Mouse (Mus musculus): Measurements from ENCODE around the gene Gm10031. TPM values are rescaled to one million over a fixed set of nuclear protein-coding genes. Genes with fewer than 3 reads are reported as not detected.
"Not testable (repeated sequence)": the region's sequence is repeated elsewhere in the genome, so short reads cannot be mapped to it uniquely, and the experiment has no call there.

Gm10031 gene
- polyA plus RNA-seq, 1 experiment from 2014 or later: 0.37 TPM

- no peaks in the 10 kb centered on the region for H3K27me3 ChIP-seq (ENCODE audit: control insufficient read depth, insufficient read depth, low read length)
- WGBS: 83% methylated on average over 5 of the region's 5 CpGs
- ATAC-seq (replicated peaks; ENCODE audit: low FRiP score): no peak
- H3K4me1 ChIP-seq (replicated peaks; ENCODE audit: control insufficient read depth, insufficient read depth, low read length): no peaks in the 10 kb centered on the region
- no peak overlapping the region for H3K4me3 ChIP-seq (ENCODE audit: low read depth, low read length)
- H3K36me3 ChIP-seq (ENCODE audit: control insufficient read depth, insufficient read depth, low read length): no peaks in the 10 kb centered on the region
- no peak overlapping the region for H3K27ac ChIP-seq (ENCODE audit: low read depth, low read length)
- no peak overlapping the region for H3K4me2 ChIP-seq (ENCODE audit: low read depth, low read length, severe bottlenecking)
- H3K9ac ChIP-seq (ENCODE audit: low read length): no peak overlapping the region
- no peaks in the 10 kb centered on the region for H3K9me3 ChIP-seq (ENCODE audit: control insufficient read depth, low read length)
- DNase-seq (ENCODE audit: low spot score): no peak
These were observed 26.9 kb upstream of the Gm10031 start for GRCm38 (mm10) chr1:156496910-156497309.

- Histone ChIP-seq H3K27ac (ENCODE audit: low read depth, low read length) (no peak overlapping the region), H3K4me1 (replicated peaks; ENCODE audit: control insufficient read depth, insufficient read depth, low read length) (no peaks in the 10 kb centered on the region), H3K4me2 (ENCODE audit: low read depth, low read length, severe bottlenecking) (no peak overlapping the region), H3K36me3 (ENCODE audit: control insufficient read depth, insufficient read depth, low read length) (no peaks in the 10 kb centered on the region), H3K27me3 (ENCODE audit: control insufficient read depth, insufficient read depth, low read length) (no peaks in the 10 kb centered on the region), H3K9me3 (ENCODE audit: control insufficient read depth, low read length) (no peaks in the 10 kb centered on the region), H3K9ac (ENCODE audit: low read length) (no peak overlapping the region), H3K4me3 (ENCODE audit: low read depth, low read length) (no peak overlapping the region)
- no peak for DNase-seq (ENCODE audit: low spot score)
- 78% methylated on average over 5 of the region's 5 CpGs for WGBS
- no peak for ATAC-seq (replicated peaks; ENCODE audit: low FRiP score)
These were observed 18.8 kb upstream of the Gm10031 start for GRCm38 (mm10) chr1:156504945-156505523.

GRCm38 (mm10) chr1:156505901-156506300 is 17.9 kb upstream of the Gm10031 start:
- H3K9ac ChIP-seq (ENCODE audit: low read length): no peak overlapping the region
- DNase-seq (ENCODE audit: low spot score) (no peak), ATAC-seq (replicated peaks; ENCODE audit: low FRiP score) (no peak)
- H3K4me2 ChIP-seq (ENCODE audit: low read depth, low read length, severe bottlenecking): no peak overlapping the region
- H3K27me3 ChIP-seq (ENCODE audit: control insufficient read depth, insufficient read depth, low read length): no peaks in the 10 kb centered on the region
- no peak overlapping the region for H3K4me3 ChIP-seq (ENCODE audit: low read depth, low read length)
- no peak overlapping the region for H3K27ac ChIP-seq (ENCODE audit: low read depth, low read length)
- 79% methylated on average over 2 of the region's 2 CpGs for WGBS
- no peaks in the 10 kb centered on the region for H3K36me3 ChIP-seq (ENCODE audit: control insufficient read depth, insufficient read depth, low read length)
- H3K4me1 ChIP-seq (replicated peaks; ENCODE audit: control insufficient read depth, insufficient read depth, low read length): no peaks in the 10 kb centered on the region
- H3K9me3 ChIP-seq (ENCODE audit: control insufficient read depth, low read length): no peaks in the 10 kb centered on the region

GRCm38 (mm10) chr1:156507753-156508152 is 16.1 kb upstream of the Gm10031 start:
- ATAC-seq (replicated peaks; ENCODE audit: low FRiP score) (no peak), DNase-seq (ENCODE audit: low spot score) (no peak)
- no peaks in the 10 kb centered on the region for H3K36me3 ChIP-seq (ENCODE audit: control insufficient read depth, insufficient read depth, low read length)
- no peak overlapping the region for H3K9ac ChIP-seq (ENCODE audit: low read length)
- H3K27ac ChIP-seq (ENCODE audit: low read depth, low read length): no peak overlapping the region
- H3K9me3 ChIP-seq (ENCODE audit: control insufficient read depth, low read length): no peaks in the 10 kb centered on the region
- 75% methylated on average over 3 of the region's 3 CpGs for WGBS
- no peak overlapping the region for H3K4me2 ChIP-seq (ENCODE audit: low read depth, low read length, severe bottlenecking)
- H3K4me3 ChIP-seq (ENCODE audit: low read depth, low read length): no peak overlapping the region
- no peaks in the 10 kb centered on the region for H3K27me3 ChIP-seq (ENCODE audit: control insufficient read depth, insufficient read depth, low read length)
- H3K4me1 ChIP-seq (replicated peaks; ENCODE audit: control insufficient read depth, insufficient read depth, low read length): no peaks in the 10 kb centered on the region

DNA sequence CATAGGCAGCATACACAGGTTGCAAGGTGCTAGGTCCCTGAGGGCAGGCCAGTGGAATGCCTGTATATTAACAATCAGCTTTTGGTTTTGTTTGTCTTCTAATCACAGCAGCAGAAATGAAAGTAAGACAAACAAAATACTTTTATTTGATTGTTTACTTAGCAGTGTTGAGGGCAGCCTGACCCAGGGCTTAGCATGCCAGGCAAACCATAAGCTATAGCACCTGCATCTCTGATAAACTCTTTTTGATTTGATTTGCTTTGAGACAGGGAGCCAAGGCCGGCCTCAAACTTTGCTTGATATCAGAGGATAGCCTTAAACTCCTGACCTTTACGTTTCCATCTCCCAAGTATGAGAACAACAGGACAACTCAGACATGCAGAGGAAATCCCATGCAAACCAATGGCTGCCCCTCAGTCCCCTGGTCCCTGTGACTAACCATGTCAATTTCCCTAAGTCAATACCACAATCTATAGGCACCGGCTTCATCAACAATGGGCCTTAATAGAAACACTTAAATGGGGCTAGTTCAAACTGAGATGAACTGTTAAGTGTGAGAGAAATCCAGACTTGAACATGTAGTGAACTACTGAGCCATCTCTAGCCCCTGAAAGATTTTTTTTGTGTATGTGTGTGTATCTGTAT is 3.6 kb upstream of the Gm10031 start:
- no peak for DNase-seq (ENCODE audit: low spot score)
- Histone ChIP-seq H3K27ac (ENCODE audit: low read depth, low read length) (no peak overlapping the region), H3K36me3 (ENCODE audit: control insufficient read depth, insufficient read depth, low read length) (no peaks in the 10 kb centered on the region), H3K4me3 (ENCODE audit: low read depth, low read length) (no peak overlapping the region), H3K9me3 (ENCODE audit: control insufficient read depth, low read length) (no peaks in the 10 kb centered on the region), H3K9ac (ENCODE audit: low read length) (no peak overlapping the region), H3K4me2 (ENCODE audit: low read depth, low read length, severe bottlenecking) (no peak overlapping the region), H3K27me3 (ENCODE audit: control insufficient read depth, insufficient read depth, low read length) (no peaks in the 10 kb centered on the region), H3K4me1 (replicated peaks; ENCODE audit: control insufficient read depth, insufficient read depth, low read length) (no peaks in the 10 kb centered on the region)
- ATAC-seq (replicated peaks; ENCODE audit: low FRiP score): no peak
- 93% methylated on average over 3 of the region's 3 CpGs for WGBS

- no peak overlapping the region for H3K9ac ChIP-seq (ENCODE audit: low read length)
- H3K36me3 ChIP-seq (ENCODE audit: control insufficient read depth, insufficient read depth, low read length): no peaks in the 10 kb centered on the region
- no peak for ATAC-seq (replicated peaks; ENCODE audit: low FRiP score)
- no peak overlapping the region for H3K4me2 ChIP-seq (ENCODE audit: low read depth, low read length, severe bottlenecking)
- no peaks in the 10 kb centered on the region for H3K4me1 ChIP-seq (replicated peaks; ENCODE audit: control insufficient read depth, insufficient read depth, low read length)
- H3K4me3 ChIP-seq (ENCODE audit: low read depth, low read length): no peak overlapping the region
- DNase-seq (ENCODE audit: low spot score): no peak
- no peak overlapping the region for H3K27ac ChIP-seq (ENCODE audit: low read depth, low read length)
- H3K9me3 ChIP-seq (ENCODE audit: control insufficient read depth, low read length): no peaks in the 10 kb centered on the region
- H3K27me3 ChIP-seq (ENCODE audit: control insufficient read depth, insufficient read depth, low read length): no peaks in the 10 kb centered on the region
- WGBS: 59% methylated on average over 15 of the region's 15 CpGs
These were observed 1.9 kb upstream of the Gm10031 start for GRCm38 (mm10) chr1:156521796-156522517.

DNA sequence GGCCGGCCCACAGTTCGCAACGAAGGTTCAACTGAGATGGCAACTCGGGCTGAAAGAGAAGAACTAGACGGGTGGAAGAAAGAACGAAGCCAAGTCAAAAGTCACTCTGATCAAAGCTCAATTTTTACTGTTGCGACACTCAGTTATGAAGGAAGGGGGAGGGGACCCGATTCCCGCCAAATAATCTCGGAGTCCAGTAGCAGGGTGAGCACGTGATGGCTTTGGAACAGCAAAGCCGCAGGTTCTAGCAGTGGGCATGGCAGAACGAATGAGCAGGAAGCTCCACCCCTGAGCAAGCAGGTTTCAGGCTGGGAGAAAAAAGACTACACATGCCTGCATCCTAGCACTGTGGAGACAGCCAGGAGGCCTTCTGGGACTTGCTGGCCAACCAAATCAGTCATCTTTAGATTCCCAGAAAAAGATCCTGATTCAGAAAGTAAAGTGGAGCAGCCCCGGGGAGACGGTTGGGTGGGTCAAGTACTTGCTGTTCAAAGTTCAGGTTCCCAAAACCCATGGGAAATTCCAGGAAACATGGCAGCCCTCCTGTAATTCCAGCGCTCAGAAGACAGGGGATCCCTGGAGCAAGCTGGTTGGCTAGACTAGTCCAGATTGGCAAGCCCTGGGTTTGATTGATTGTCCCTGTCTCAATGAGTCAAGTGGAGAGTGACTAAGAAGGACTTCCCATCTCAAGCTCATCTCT is 8.8 kb downstream of the Gm10031 start:
- 90% methylated on average over 16 of the region's 16 CpGs for WGBS
- H3K36me3 ChIP-seq (ENCODE audit: control insufficient read depth, insufficient read depth, low read length); H3K9ac ChIP-seq (ENCODE audit: low read length); H3K4me1 ChIP-seq (replicated peaks; ENCODE audit: control insufficient read depth, insufficient read depth, low read length); ATAC-seq (replicated peaks; ENCODE audit: low FRiP score); H3K9me3 ChIP-seq (ENCODE audit: control insufficient read depth, low read length); H3K4me2 ChIP-seq (ENCODE audit: low read depth, low read length, severe bottlenecking); DNase-seq (ENCODE audit: low spot score); H3K27me3 ChIP-seq (ENCODE audit: control insufficient read depth, insufficient read depth, low read length); H3K4me3 ChIP-seq (ENCODE audit: low read depth, low read length); H3K27ac ChIP-seq (ENCODE audit: low read depth, low read length): not testable (repeated sequence)

GRCm38 (mm10) chr1:156533483-156533882 is 9.7 kb downstream of the Gm10031 start:
- H3K9me3 ChIP-seq (ENCODE audit: control insufficient read depth, low read length): no peaks in the 10 kb centered on the region
- H3K9ac ChIP-seq (ENCODE audit: low read length): no peak overlapping the region
- H3K4me1 ChIP-seq (replicated peaks; ENCODE audit: control insufficient read depth, insufficient read depth, low read length): no peaks in the 10 kb centered on the region
- no peaks in the 10 kb centered on the region for H3K27me3 ChIP-seq (ENCODE audit: control insufficient read depth, insufficient read depth, low read length)
- no peak overlapping the region for H3K4me3 ChIP-seq (ENCODE audit: low read depth, low read length)
- H3K27ac ChIP-seq (ENCODE audit: low read depth, low read length): no peak overlapping the region
- DNase-seq (ENCODE audit: low spot score) (no peak), ATAC-seq (replicated peaks; ENCODE audit: low FRiP score) (no peak)
- 92% methylated on average over 3 of the region's 3 CpGs for WGBS
- no peak overlapping the region for H3K4me2 ChIP-seq (ENCODE audit: low read depth, low read length, severe bottlenecking)
- no peaks in the 10 kb centered on the region for H3K36me3 ChIP-seq (ENCODE audit: control insufficient read depth, insufficient read depth, low read length)
